Mouse (Mus musculus) mature B cell (primary cell): ENCODE measurements around the gene Vps18.

Experiments
- in situ Hi-C: fragments of 300-500 bp; cut with MboI; formaldehyde crosslinking; loops from 2 replicates; pipeline ENCODE4 v1.14.3; 2019

Gene Vps18

GRCm38 (mm10) chr2:119344537-119345138 is 56.1 kb downstream of the Vps18 start:
- in situ Hi-C loops, result no loop called here
